Mouse (Mus musculus): Measurements from ENCODE around the gene Sox6.

Gene Sox6

DNA sequence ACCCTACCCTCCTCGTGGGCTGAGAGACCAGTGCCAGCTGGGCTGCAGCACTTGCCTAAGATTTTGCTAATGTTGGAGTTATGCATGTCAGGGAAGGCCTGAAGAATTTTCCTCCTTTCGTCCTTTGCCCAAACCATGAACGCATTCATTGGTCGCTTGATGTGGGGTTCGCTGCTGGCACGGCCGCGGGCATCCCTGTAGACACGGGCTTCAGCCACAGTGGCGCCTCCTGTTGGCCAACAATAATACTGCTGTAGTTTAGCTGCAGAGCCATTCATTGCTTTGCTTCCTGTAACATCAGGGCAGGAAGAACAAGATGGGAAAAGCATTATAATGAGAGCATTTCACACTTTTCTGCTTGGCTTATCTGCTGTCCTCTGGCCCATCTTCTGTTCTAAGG lies 549.0 kb downstream of the Sox6 start:
- DNase-seq (ENCODE audit: low read depth, low spot score) = peak; percentile 28

GRCm38 (mm10) chr7:115486431-115486830 lies 552.2 kb downstream of the Sox6 start:
- DNase-seq (ENCODE audit: low read depth, low spot score) = no peak

DNA sequence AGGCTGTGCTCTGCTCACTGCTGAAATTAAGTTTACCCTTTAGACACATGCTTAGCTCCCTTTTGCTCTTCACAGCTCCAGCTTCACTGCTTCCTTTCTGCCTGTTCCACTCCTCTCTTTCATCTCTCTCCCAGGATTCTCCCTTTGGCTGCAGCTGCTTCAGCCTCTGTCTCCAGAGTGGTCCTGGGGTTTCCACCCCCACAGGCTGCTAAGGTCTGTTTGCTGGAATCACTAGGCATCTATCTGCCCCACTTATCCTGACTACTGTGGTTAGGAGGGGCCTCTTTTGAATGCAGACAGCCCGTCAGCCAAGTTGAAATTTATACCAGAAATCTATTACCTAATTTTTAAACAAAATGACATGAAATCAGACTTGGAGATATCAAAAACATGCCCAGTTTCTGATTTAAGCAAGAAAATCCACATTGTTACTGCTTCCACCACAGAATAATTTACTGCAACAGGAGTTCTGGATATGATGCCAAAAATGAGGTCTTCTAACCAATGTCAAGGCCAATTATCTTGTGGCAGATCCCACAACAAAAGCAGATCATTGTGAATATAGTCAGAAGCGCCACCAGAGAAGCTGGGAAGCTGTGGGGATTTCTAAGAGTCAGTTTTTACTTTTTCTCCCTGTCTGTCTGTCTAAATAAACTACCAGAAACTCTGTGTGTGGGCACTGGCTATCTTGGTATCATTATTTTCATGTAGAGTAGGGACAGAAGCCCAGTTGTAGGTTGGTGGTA lies 552.8 kb downstream of the Sox6 start:
- DNase-seq (ENCODE audit: low read depth, low spot score) = no peak

DNA sequence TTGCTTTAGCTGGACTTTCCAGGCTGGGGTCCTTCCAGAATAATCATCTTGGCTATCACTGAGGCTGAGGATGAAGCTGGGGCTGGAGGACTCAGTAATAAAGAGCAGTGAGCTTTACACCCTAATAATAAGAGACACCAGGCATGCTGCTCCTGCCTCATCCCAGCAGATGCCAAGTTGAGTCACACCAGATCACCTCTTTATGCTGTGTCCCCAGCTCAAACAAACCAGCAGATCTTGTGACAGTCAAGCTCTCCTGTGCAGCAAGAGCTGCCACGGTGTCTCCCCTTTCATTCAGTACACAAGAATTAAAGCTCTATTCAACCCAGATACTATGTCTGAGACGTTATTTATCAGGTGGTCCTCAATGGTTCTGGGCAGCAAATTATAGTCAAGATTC lies 560.8 kb downstream of the Sox6 start:
- no peak for DNase-seq (ENCODE audit: low read depth, low spot score)

GRCm38 (mm10) chr7:115476881-115477665 lies 561.5 kb downstream of the Sox6 start:
- no peak for DNase-seq (ENCODE audit: low read depth, low spot score)

DNA sequence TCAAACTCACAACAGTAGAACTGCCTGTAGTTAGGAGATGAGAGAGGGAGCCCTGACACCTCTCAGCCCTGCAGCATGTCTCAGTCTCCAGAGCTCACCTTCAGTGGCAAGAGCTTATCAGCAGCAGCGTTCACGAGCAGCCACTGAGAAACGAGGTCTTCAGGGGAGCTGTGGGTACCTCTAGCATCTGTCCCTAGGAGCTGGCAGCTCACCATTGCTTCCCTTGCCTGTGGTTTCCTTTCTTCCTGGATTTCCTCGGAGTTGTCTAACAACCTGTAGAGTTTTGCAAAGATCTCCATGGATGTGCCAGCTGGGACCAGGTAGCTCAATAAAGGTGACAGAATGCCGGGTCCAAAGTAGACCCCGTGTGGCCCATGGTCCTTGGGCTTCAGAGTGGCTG lies 563.4 kb downstream of the Sox6 start:
- no peak for DNase-seq (ENCODE audit: low read depth, low spot score)

DNA sequence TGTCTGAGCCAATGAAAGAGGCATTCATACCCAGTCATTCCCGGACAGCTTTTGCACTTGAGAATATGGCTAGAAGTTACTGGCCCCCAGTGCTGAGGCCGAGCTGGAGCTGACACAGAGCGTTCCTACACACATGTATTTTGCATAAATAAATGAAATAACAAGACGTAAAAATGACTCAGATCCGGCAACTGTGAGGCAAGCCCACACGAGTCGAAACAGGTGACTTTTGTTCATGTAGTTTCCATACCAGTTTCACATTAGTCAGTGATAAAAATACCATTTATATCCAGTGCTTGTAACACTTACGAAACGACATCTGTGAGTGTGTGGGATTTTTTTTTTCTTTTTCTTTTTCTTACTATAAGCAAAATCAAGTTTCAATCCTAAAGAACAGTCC lies 564.5 kb downstream of the Sox6 start:
- DNase-seq (ENCODE audit: low read depth, low spot score) = no peak

DNA sequence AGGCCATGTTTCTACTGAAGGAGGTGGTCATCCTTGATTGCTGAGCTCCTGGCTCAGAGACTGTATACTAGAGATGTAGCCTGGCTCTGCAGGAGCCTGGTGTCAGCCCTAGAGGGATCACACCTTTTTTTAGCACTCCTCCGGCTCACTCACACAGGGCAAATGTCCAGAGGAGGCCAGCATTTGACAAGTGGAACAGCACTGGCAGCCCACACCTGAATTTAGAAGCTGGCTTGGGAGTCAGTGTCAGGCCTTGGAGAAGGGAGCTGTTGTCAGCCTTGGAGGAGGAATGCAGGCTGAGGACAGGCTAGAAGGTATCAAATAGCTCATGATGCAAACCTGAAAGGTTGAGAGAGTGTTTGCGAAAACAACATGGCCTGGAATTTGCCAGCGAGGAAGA lies 565.7 kb downstream of the Sox6 start:
- DNase-seq (ENCODE audit: low read depth, low spot score) = no peak

GRCm38 (mm10) chr7:115471521-115471920 lies 567.1 kb downstream of the Sox6 start:
- DNase-seq (ENCODE audit: low read depth, low spot score) = no peak

- DNase-seq (ENCODE audit: low read depth, low spot score) = no peak
These were observed 571.8 kb downstream of the Sox6 start for GRCm38 (mm10) chr7:115466811-115467210.

DNA sequence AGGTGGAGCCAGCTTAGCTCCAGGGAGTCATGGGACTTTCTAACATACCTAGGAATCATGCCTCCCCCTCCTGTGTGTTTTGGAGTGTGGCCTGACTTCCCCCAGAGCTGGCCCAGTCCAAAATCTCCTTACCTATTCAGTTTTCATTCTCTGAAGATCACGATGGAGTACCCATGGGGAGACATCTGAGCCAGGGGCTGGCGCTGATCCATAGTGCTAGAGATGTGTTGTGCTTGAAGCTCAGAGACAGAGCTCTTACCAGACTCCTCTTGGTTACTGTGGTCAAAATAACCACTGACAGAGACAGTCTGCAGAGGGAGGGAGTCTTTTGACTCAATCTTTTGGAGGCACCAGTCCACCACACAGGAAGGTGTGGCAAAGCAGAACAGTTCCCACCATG lies 575.2 kb downstream of the Sox6 start:
- no peak for DNase-seq (ENCODE audit: low read depth, low spot score)

DNA sequence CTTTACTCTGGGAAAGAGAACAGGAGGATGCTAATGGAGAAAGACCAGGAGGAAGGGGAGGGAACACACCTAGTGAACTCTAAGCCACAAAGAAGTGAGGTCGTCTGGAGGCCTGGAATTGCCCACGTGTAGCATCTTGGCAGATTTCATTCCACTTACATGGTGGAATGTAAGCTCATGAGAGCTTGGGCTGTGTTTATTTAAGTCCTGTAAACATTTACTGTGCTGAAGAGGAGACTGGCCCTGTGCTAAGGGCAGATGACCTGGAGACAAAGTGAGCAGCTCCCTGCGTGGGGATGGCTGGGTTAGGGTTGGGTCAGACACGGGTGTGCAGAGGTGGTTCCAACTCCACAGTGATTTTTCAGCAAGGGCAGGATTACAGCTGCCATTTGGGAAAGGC lies 576.3 kb downstream of the Sox6 start:
- DNase-seq (ENCODE audit: low read depth, low spot score) = no peak

GRCm38 (mm10) chr7:115454988-115455387 lies 583.6 kb downstream of the Sox6 start:
- no peak for DNase-seq (ENCODE audit: low read depth, low spot score)

DNA sequence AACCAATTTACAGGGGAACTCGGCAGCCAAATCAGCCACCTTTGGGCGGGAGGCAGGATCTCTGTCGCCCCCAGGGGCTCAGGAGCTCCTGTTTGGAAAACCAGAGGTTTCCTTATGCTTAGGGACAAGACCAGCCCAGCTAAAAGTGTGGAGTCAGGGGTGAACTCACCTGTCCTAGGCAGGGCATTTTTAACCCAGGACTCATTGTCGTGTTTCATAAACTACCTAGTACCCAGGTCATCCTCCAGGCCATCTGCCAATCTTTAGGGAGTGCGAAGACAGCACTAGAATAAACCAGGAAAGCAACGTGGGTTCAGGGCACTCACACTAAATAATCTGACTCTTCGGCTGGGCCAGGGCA lies 584.9 kb downstream of the Sox6 start:
- DNase-seq (ENCODE audit: low read depth, low spot score) = no peak

DNA sequence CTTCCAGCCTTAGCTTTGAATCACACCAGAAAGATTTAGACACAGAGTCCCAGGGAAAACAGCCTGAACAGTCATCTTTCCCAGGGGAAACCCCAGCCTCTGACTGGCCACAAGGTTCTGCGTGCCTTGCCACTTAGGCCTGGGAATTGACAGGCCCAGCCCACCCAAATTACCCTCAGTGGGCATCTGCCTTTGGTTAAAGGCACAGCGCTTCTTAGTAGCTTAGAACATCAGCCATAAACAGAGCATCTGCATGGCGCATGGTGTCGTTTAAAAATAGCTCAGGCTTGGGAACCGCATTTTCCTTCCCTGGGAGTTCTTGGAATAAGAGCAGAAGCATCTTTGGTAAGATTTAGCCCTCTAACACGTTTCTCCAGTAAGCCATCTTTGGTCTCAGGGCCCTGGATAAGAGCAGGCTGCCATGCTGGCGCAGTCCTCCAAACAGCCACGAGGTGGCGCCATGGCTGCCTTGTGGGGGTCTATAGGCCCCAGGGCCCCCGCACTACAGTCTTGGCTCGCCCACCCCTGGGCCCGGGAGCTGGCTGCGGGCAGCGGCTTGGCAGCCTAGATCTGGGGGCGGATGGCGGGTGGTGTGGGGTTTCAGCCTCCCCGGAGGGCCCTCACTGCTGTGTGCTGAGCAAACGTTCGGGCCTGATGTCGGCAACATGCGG lies 585.4 kb downstream of the Sox6 start:
- peak; percentile 44 for DNase-seq (ENCODE audit: low read depth, low spot score)

DNA sequence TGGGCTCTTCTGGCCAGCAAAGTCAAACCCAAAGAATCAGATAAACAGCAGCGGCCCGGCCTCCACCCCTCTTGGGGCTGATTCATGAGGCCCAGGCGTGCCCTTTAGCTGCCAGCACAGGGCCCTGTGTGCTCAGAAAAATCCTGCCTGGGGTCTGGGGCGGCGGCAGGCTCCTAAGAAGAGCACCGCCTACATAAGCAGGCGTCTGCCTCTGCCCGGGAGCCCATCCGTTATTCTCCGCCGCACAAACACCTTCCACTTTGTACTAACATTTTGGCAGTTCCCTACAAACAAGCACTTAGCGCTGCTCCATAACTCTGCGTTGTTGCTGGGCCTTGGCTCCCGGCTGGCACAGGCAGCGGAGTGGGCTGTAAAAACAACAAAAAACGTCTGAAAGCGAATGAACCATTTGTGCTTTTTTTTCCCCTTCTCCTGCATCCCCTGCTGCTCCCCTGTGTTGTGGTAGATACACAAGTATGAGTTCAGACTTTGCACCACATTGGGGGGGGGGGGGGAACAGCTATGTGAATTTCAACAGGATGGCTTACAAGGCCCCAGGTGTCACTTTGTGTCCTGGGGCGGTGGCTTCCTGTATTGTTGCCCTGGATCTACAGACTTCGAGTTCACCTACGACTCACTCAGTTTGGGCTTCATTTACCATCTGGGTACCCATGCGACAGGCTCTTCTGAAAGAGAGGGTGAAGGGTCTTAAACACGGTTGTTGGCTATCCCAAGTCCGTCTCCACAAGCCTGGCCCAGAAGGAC lies 588.0 kb downstream of the Sox6 start:
- no peak for DNase-seq (ENCODE audit: low read depth, low spot score)

GRCm38 (mm10) chr7:115448403-115449025 lies 590.1 kb downstream of the Sox6 start:
- DNase-seq (ENCODE audit: low read depth, low spot score) = no peak

DNA sequence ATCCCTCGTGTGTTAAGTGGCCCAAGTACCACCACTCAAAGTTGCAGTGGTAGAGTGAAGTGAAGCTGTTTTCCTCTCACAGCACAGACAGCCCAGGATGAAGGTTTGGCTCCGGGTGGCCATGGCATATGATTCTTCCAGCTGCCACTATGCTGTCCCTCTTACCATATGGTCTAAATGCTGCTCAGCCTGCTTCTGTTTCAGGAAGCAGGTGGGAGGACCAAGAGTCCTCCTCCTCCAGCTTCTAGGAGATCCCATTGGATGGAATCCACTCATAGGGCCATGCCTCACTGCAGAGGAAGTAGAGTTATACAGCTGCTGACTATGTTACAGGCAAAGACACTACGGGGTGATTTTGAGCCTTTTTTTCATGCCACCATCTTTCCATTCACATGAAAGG lies 591.5 kb downstream of the Sox6 start:
- no peak for DNase-seq (ENCODE audit: low read depth, low spot score)

DNA sequence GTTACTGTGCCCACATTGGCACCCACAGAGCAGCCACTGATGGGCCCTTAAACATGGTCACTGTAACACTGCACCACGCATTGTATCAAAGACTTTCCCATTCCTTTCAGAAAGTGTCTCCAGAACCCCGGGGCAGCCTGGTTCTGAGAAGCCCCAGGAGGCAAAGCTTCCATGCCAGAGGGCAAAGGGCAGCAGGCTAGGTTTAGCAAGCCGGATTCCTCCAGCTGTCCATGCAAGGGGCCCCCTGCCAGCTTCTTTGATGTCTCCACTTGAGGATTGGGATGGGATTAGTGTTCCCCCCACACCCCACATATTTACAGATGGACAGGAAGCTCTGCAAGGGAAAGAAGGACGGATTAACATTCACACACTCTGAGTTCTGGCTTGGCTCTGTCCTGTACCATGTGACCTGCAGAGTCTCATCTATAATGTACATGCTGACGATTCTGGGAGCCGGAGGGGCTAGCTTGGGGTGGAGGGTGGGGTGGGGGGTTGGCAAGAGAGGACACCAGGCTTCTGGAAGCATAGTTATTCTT lies 592.0 kb downstream of the Sox6 start:
- DNase-seq (ENCODE audit: low read depth, low spot score) = no peak

DNA sequence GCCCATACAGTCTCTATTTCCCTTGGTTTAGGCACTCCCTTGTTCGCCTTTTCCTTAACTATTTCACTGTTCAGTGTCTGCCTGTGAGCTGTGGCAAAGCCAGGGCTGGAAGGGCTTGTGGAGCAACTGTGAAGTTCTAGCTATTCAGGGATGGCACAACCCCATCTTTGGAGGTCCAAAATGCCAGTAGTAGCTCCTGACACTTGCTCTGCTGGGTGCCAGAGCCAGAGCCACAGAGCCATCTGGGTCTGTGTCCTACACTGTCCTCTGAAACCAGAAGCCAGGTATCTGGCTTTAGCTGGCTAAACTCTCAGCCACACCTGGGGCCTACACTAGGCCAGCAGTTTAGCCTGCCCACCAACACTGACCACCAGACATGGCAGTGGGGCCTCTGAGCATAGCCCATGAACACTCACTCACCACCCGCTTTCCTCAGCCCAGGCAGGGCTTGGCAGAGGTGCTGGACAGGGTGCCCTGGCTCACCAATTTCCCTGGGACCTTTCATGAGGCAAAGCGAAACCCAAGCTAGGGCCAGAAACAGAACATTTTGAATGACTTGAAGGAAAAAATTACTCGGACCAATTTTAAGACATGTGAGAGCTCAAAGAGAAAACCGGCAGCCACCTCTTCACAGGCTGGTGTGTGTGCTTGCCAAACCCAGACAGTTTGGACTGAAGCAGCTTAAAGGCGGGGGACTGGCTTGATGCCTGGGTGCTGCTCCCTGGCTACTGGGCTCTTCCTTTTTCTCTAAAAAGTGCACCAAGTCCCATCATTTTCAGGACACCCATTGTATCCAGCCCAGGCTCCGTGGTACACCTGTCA lies 612.2 kb downstream of the Sox6 start:
- no peak for DNase-seq (ENCODE audit: low read depth, low spot score)

All from A20 (cell line).